Mouse (Mus musculus) neural tube, embryonic 11.5 days (tissue): ENCODE results near the gene Habp4. TPM values are rescaled to one million over a fixed set of nuclear protein-coding genes. Genes with fewer than 3 reads are reported as not detected.

Experiments used
- ATAC-seq: fragments of 200-750 bp; cut with Nextera tagmentation; 2 replicates; pipeline ENCODE4 v1.8.0; 2017; ENCODE audit warnings: moderate number of reproducible peaks, mild to moderate bottlenecking, moderate TSS enrichment, moderate library complexity; ENCODE audit not compliant: insufficient read depth, low FRiP score, low TSS enrichment
- DNase-seq: peaks from one replicate; pipeline ENCODE4 v3.0.0-alpha.2; 2015; ENCODE audit warnings: low spot score
- H3K27ac ChIP-seq: fragments of 300-500 bp; sonication (generic); 2 replicates; pipeline ENCODE4 v1.5.1; 2014; ENCODE audit warnings: low read depth, mild to moderate bottlenecking, low read length
- H3K27me3 ChIP-seq: fragments of 300-500 bp; sonication (generic); 2 replicates; pipeline ENCODE4 v1.6.1; 2014; ENCODE audit warnings: mild to moderate bottlenecking, low read length, mixed read lengths; ENCODE audit not compliant: control insufficient read depth, insufficient read depth
- H3K36me3 ChIP-seq: fragments of 300-500 bp; sonication (generic); 2 replicates; pipeline ENCODE4 v1.6.1; 2014; ENCODE audit warnings: mild to moderate bottlenecking, low read length, moderate library complexity, mixed read lengths; ENCODE audit not compliant: control insufficient read depth, insufficient read depth
- H3K4me1 ChIP-seq: fragments of 300-500 bp; sonication (generic); 2 replicates; pipeline ENCODE4 v1.6.1; 2014; ENCODE audit warnings: low read length, mixed read lengths; ENCODE audit not compliant: control insufficient read depth, insufficient read depth
- H3K4me2 ChIP-seq: fragments of 300-500 bp; sonication (generic); 2 replicates; pipeline ENCODE4 v1.6.1; 2014; ENCODE audit warnings: low read depth, mild to moderate bottlenecking, moderate library complexity
- H3K4me3 ChIP-seq: fragments of 300-500 bp; sonication (generic); 2 replicates; pipeline ENCODE4 v1.5.1; 2014; ENCODE audit warnings: low read depth, low read length
- H3K9ac ChIP-seq: fragments of 300-500 bp; sonication (generic); 2 replicates; pipeline ENCODE4 v1.6.1; 2014; ENCODE audit warnings: mild to moderate bottlenecking, low read length
- H3K9me3 ChIP-seq: fragments of 300-500 bp; sonication (generic); 2 replicates; pipeline ENCODE4 v1.6.1; 2016; ENCODE audit warnings: low read length; ENCODE audit not compliant: control insufficient read depth
- WGBS: fragments of 180-500 bp; shearing (Covaris S2); extraction: QIAGEN DNeasy Blood & Tissue Kit; methylation state at CpG from one replicate; pipeline ENCODE4 v1.1.7; 2014; 5-methylcytosine and 5-hydroxymethylcytosine counted together
- polyA plus RNA-seq: library from polyadenylated mRNA; unstranded; fragments of >200 nt; fragmentation: Nextera tagmentation; extraction: Ambion mirVana; gene quantifications from 2 replicates; pipeline ENCODE4 v1.2.1, GENCODE M21; 2014

The Habp4 gene
- polyA plus RNA-seq, 1 experiment from 2014 or later = 33.4 TPM

DNA sequence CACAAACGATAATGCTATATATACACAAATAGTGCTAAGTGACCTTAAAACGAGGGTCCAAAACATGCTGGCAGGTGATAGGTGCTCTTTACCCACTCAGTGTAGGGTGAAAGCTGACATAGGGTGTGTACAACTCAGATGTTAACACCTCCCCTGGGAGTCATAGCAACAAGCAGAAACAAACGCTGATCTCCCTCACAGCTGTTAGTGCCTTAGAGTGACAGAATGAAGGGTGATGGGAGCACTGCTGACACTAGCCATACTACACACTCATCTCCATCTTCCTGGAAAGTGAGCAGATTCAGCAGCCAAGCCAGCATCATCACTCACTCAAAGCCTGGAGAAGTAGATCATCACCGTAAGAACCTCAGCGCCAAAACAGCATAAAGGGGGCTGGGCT is 11.5 kb upstream of the Habp4 start:
- Histone ChIP-seq H3K36me3 (no peaks in the 10 kb centered on the region), H3K27me3 (no peaks in the 10 kb centered on the region), H3K4me3 (peak overlapping the region; percentile 1; the same call in 1 of the 2 replicates), H3K9ac (no peak overlapping the region), H3K4me2 (no peak overlapping the region), H3K9me3 (no peaks in the 10 kb centered on the region), H3K4me1 (peaks cover 15% of the 10 kb centered on the region; the same call in 1 of the 2 replicates), H3K27ac (no peak overlapping the region)
- DNase-seq (no peak), ATAC-seq (no peak)
- 72% methylated on average over 5 of the region's 5 CpGs for WGBS

DNA sequence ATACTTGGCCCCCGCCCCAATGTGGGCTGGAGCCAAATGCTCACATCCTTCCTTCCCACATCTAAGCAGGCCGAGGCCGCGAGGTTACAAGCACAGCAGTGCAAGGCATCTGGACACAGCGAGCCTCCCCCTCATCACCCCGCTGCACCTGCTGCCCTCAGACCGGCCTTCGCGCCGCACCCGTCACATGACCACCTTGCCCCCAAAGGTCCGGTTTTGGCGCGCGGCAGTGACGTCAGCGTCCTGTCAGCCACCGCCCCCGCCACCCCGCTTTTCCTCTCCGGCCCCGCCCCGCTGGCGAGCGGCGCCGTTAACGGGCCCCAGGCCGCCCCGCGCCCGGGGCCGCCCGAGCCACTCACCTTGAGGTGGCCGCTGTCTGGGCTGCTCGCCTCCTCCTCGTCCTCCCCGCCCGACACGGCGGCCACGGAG is 9.4 kb upstream of the Habp4 start:
- no peaks in the 10 kb centered on the region for H3K36me3 ChIP-seq
- peak overlapping the region; percentile 84 for H3K9ac ChIP-seq
- H3K27ac ChIP-seq = peak overlapping the region; percentile 85
- 1% methylated on average over 38 of the region's 42 CpGs for WGBS
- DNase-seq (peak; percentile 88), ATAC-seq (peak; percentile 41)
- H3K27me3 ChIP-seq = no peaks in the 10 kb centered on the region
- peak overlapping the region; percentile 92 for H3K4me2 ChIP-seq
- no peaks in the 10 kb centered on the region for H3K9me3 ChIP-seq
- peaks cover 20% of the 10 kb centered on the region; the same call in 1 of the 2 replicates for H3K4me1 ChIP-seq
- H3K4me3 ChIP-seq = peak overlapping the region; percentile 89

DNA sequence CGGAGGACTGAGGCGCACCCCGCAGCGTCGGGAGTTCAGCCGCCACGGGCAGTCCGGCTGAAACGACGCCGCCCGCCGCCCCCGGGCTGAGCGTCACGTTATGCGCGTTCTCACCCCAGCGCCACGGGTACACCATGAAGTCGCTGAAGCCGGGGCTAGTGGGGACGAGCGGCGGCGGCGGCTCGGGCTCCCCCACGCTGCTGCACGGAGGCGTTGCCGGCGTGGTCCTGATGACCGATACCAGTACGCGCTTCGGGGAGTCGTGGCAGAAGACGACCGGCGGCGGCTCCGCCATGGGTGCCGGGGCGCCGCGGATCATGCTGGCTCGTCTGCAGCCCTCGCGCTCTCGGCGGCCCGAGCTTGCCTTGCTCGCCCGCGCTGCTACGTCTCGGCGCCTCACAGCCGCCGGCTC is 8.9 kb upstream of the Habp4 start:
- ATAC-seq (peak; percentile 36), DNase-seq (no peak)
- peak overlapping the region; percentile 85 for H3K27ac ChIP-seq
- no peaks in the 10 kb centered on the region for H3K36me3 ChIP-seq
- peaks cover 20% of the 10 kb centered on the region; the same call in 1 of the 2 replicates for H3K4me1 ChIP-seq
- under 1% methylated on average over 58 of the region's 61 CpGs for WGBS
- no peaks in the 10 kb centered on the region for H3K27me3 ChIP-seq
- H3K9me3 ChIP-seq = no peaks in the 10 kb centered on the region
- H3K4me2 ChIP-seq = peak overlapping the region; percentile 92
- peak overlapping the region; percentile 89 for H3K4me3 ChIP-seq
- H3K9ac ChIP-seq = peak overlapping the region; percentile 84

DNA sequence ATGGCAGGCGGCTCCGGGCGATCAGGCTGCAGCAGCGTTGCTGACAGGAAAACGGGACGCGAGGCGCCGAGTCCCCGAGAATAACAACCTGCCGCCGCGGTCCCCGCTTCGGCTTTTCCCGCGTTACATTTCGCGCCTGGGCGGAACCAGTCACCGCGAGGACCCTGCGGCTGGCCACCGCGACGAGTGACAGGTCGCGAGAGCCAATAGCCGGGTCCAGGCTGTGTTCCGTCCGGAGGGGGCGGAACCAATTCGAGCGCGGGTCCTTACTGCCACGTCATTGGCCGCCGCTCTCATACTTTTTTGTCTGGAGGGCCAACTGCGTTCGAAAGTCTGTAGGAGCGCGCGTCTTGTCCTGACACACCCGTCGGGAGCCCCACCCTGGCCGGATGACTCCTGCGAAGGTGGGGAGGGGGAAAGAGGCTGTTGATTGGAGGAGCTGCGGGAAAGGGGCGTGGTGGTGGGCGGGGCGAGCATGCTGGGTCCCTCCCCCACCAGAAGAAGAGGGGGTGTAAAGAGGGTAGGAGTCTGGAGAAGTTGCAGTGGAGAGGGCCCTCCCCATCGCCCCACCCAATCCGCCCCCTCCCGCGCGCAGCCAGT is 8.4 kb upstream of the Habp4 start, which contains the start of gene Zfp367:
Gene Zfp367 (minus strand): TSS at position 120 of the 600 bp plus-strand sequence.
- peak within 1 kb of the TSS; percentile 92 for H3K4me2 ChIP-seq
- 0% methylated on average over 53 of the region's 56 CpGs for WGBS

DNA sequence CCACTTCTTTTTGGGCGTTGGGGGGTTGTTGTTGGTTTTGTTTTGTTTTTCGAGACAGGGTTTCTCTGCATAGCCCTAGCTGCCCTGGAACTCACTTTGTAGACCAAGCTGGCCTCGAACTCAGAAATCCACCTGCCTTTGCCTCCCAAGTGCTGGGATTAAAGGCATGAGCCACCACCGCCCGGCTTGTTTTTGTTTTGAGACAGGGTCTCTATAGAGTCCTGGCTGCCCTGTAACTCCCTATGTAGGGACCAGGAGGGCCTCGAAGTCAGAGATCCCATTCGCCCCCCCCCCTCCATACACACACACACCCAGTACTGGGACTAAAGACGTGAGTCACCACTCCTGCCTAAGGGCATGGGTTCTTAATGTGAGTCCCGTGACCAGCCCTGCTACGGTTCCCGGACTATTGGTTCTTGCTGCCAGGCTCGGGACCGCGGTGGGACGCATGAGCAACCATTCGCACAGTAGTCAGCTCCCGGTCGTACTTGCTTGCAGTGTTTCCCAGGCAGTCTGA is 7.8 kb upstream of the Habp4 start:
- Histone ChIP-seq H3K9ac (peak overlapping the region; percentile 29), H3K27me3 (no peaks in the 10 kb centered on the region), H3K4me1 (peaks cover 20% of the 10 kb centered on the region; the same call in 1 of the 2 replicates), H3K4me3 (peak overlapping the region; percentile 89), H3K36me3 (no peaks in the 10 kb centered on the region), H3K9me3 (no peaks in the 10 kb centered on the region), H3K27ac (no peak overlapping the region), H3K4me2 (peak overlapping the region; percentile 92)
- ATAC-seq (peak; percentile 33), DNase-seq (peak; percentile 60)
- WGBS = under 1% methylated on average over 18 of the region's 18 CpGs

More for the DNA sequence above, 8.4 kb upstream of the Habp4 start, which contains the start of gene Zfp367:
- no peaks in the 10 kb centered on the region for H3K36me3 ChIP-seq
- H3K4me1 ChIP-seq = peaks cover 20% of the 10 kb centered on the region; the same call in 1 of the 2 replicates
- peak within 1 kb of the TSS; percentile 89 for H3K4me3 ChIP-seq
- peak; percentile 96 for ATAC-seq
- no peaks in the 10 kb centered on the region for H3K9me3 ChIP-seq
- peak within 1 kb of the TSS; percentile 85 for H3K27ac ChIP-seq
- H3K9ac ChIP-seq = peak within 1 kb of the TSS; percentile 84
- DNase-seq = peak; percentile 98
- no peaks in the 10 kb centered on the region for H3K27me3 ChIP-seq

DNA sequence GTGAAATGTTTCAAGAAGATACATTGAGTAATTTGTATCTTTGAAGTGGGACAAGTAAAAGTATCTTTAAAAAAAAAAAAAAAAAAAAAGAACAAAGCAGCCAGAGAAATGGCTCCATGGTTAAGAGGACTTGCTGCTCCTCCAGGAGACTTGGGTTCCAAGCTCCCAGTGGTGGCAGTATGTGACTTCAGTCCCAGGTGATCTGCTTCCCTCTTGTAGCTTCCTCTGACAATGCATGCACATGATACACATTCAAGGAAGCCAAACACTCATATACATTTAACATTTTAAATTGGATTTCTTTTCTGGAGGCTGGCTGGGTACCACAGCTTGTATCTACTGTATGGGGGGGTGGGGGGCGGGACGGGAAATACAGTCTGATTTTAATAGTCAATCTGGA is 7.0 kb upstream of the Habp4 start:
- Histone ChIP-seq H3K4me3 (no peak overlapping the region), H3K27me3 (no peaks in the 10 kb centered on the region), H3K27ac (no peak overlapping the region), H3K4me1 (peaks cover 20% of the 10 kb centered on the region; the same call in 1 of the 2 replicates), H3K4me2 (no peak overlapping the region), H3K36me3 (no peaks in the 10 kb centered on the region), H3K9ac (no peak overlapping the region), H3K9me3 (no peaks in the 10 kb centered on the region)
- DNase-seq (no peak), ATAC-seq (no peak)
- WGBS = 63% methylated on average over 2 of the region's 2 CpGs

DNA sequence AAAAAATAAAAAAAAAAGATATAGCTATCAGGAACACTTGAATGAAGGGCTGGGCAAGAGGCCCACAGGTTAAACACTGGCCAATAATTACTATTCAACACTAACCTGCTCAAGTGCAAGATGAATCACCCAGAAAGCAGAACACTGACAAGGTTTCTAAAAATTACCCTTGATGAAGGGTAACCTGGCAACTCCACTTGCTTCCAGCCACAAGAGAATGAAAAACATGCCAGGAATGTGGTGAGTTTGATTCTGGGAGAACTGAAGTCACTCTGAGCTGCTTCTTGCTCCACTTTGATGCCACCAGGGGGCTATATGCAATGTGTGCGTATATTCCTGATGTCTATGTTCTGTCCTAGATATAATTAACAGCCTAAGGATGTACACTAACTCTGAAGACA is 6.5 kb upstream of the Habp4 start:
- 7% methylated on average over 1 of the region's 1 CpGs for WGBS
- peaks cover 20% of the 10 kb centered on the region; the same call in 1 of the 2 replicates for H3K4me1 ChIP-seq
- no peak for ATAC-seq
- no peak overlapping the region for H3K4me3 ChIP-seq
- no peaks in the 10 kb centered on the region for H3K27me3 ChIP-seq
- H3K4me2 ChIP-seq = no peak overlapping the region
- no peaks in the 10 kb centered on the region for H3K9me3 ChIP-seq
- H3K36me3 ChIP-seq = no peaks in the 10 kb centered on the region
- DNase-seq = no peak
- H3K27ac ChIP-seq = no peak overlapping the region
- no peak overlapping the region for H3K9ac ChIP-seq

DNA sequence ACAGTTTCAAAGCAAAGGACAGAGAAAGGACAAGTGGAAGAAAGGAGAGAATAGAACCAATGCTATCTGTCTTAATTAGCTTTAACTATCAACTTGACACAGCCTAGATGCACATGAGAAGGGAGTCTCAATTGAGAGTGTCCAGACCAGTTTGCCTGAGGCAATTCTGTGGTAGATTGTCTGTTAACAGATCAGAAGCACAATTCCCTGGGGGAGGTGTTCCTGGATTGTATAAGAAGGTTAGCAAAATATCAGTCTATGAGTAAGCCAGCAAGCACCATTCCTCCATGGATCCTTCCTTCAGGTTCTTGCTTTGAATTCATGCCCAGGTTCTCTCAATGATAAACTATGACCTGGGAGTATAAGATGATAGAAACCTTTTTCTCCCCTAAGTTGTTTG is 4.7 kb upstream of the Habp4 start:
- Histone ChIP-seq H3K4me2 (no peak overlapping the region), H3K9me3 (no peaks in the 10 kb centered on the region), H3K27ac (no peak overlapping the region), H3K27me3 (no peaks in the 10 kb centered on the region), H3K4me1 (peaks cover 9% of the 10 kb centered on the region; the same call in 1 of the 2 replicates), H3K9ac (no peak overlapping the region), H3K36me3 (no peaks in the 10 kb centered on the region), H3K4me3 (no peak overlapping the region)
- no peak for ATAC-seq
- DNase-seq = no peak
